Comparison of ENCODE assay signal across 13 mouse cellular contexts in genomic region chr13:95549421-95549820, GRCm38 (mm10). TPM values are rescaled to one million over a fixed set of nuclear protein-coding genes. Genes with fewer than 3 reads are reported as not detected.
DNase-seq lines count a peak whose midpoint lies in the region; ATAC-seq and TF ChIP-seq lines count a peak whose summit lies in the region.
"Had no signal": no experiment of that assay in that cellular context is flagged by ENCODE, and none has a peak within 500 bp of the region (broad histone marks: within the 10 kb centered on the region; RNA-seq: fewer than 3 reads in every experiment).

No protein-coding gene starts in this region.

- TF ChIP-seq CTCF in brain, embryonic 14.5 days (IDR thresholded peaks at IDR 0.05; ENCODE audit: borderline replicate concordance, extremely low read depth, insufficient read depth, insufficient read length), result no peak

- no peaks in the 10 kb centered on the region for H3K36me3 ChIP-seq in forebrain, embryonic 11.5 days (ENCODE audit: control insufficient read depth, insufficient read depth, low read length)
- no peaks in the 10 kb centered on the region for H3K36me3 ChIP-seq in forebrain, embryonic 16.5 days (ENCODE audit: control insufficient read depth, insufficient read depth)
- no peaks in the 10 kb centered on the region for H3K36me3 ChIP-seq in hindbrain, embryonic 11.5 days (ENCODE audit: control insufficient read depth, insufficient read depth, low read length)
- H3K36me3 ChIP-seq in limb, embryonic 15.5 days, result no peaks in the 10 kb centered on the region

- DNase-seq in forebrain, embryonic 11.5 days (ENCODE audit: low spot score), result peak; percentile 45
- DNase-seq in brain, embryonic 14.5 days (ENCODE audit: low read depth), result peak; percentile 31
- DNase-seq in hindbrain, embryonic 11.5 days (ENCODE audit: low spot score), result peak; percentile 25
- no peak for DNase-seq in thymus, postnatal 4 days
- no peak for DNase-seq in urinary bladder, postnatal 36 days (ENCODE audit: low spot score in 2 of 2)
- DNase-seq in liver, result no peak
- DNase-seq: cerebellum, postnatal 25 days; gastrocnemius, postnatal 14 days; heart, postnatal 4 days; kidney, postnatal 25 days; spleen, adult 18-20 months had no signal

- TF ChIP-seq POLR2A in brain, embryonic 14.5 days (IDR thresholded peaks at IDR 0.05; ENCODE audit: borderline replicate concordance, extremely low read depth, insufficient read depth, insufficient read length, poor library complexity, severe bottlenecking), result no peak

- peaks cover 3% of the 10 kb centered on the region for H3K4me1 ChIP-seq in forebrain, embryonic 11.5 days (replicated peaks; ENCODE audit: control insufficient read depth, insufficient read depth, low read length)
- peaks cover 11% of the 10 kb centered on the region; the same call in 1 of the 2 replicates for H3K4me1 ChIP-seq in forebrain, embryonic 16.5 days (replicated peaks; ENCODE audit: control insufficient read depth, insufficient read depth, low read length)
- 0 out of 2 replicates have a peak, but pooled peaks cover 2% of the 10 kb centered on the region for H3K4me1 ChIP-seq in hindbrain, embryonic 11.5 days (replicated peaks; ENCODE audit: control insufficient read depth, insufficient read depth, low read length)
- H3K4me1 ChIP-seq in limb, embryonic 15.5 days, result peaks cover 37% of the 10 kb centered on the region

- H3K27me3 ChIP-seq in forebrain, embryonic 11.5 days (ENCODE audit: control insufficient read depth, insufficient read depth, low read length), result no peaks in the 10 kb centered on the region
- no peaks in the 10 kb centered on the region for H3K27me3 ChIP-seq in forebrain, embryonic 16.5 days (replicated peaks; ENCODE audit: control insufficient read depth, insufficient read depth, low read length)
- no peaks in the 10 kb centered on the region for H3K27me3 ChIP-seq in hindbrain, embryonic 11.5 days (ENCODE audit: control insufficient read depth, insufficient read depth, low read length)
- no peaks in the 10 kb centered on the region for H3K27me3 ChIP-seq in limb, embryonic 15.5 days

- no peak overlapping the region for H3K4me3 ChIP-seq in forebrain, embryonic 11.5 days (ENCODE audit: low read depth, low read length)
- no peak overlapping the region for H3K4me3 ChIP-seq in forebrain, embryonic 16.5 days (replicated peaks; ENCODE audit: low read length)
- no peak overlapping the region for H3K4me3 ChIP-seq in hindbrain, embryonic 11.5 days (ENCODE audit: low read depth, low read length)
- no peak overlapping the region for H3K4me3 ChIP-seq in limb, embryonic 15.5 days

- H3K27ac ChIP-seq in forebrain, embryonic 11.5 days (ENCODE audit: low read depth, low read length), result no peak overlapping the region
- no peak overlapping the region for H3K27ac ChIP-seq in forebrain, embryonic 16.5 days (ENCODE audit: low read length)
- peak overlapping the region; percentile 4; the same call in 1 of the 2 replicates for H3K27ac ChIP-seq in hindbrain, embryonic 11.5 days (ENCODE audit: low read depth, low read length)
- H3K27ac ChIP-seq in limb, embryonic 15.5 days, result peak overlapping the region; percentile 43; the same call in 1 of the 2 replicates

- no peak for ATAC-seq in forebrain, embryonic 11.5 days (replicated peaks; ENCODE audit: low FRiP score)
- no peak for ATAC-seq in forebrain, embryonic 16.5 days
- no peak for ATAC-seq in hindbrain, embryonic 11.5 days (ENCODE audit: low FRiP score)
- no peak for ATAC-seq in limb, embryonic 15.5 days (ENCODE audit: insufficient number of reproducible peaks, low FRiP score, low TSS enrichment, low read depth)

- no peaks in the 10 kb centered on the region for H3K9me3 ChIP-seq in forebrain, embryonic 11.5 days (ENCODE audit: control insufficient read depth, low read length)
- H3K9me3 ChIP-seq in forebrain, embryonic 16.5 days (ENCODE audit: control insufficient read depth, low read length), result no peaks in the 10 kb centered on the region
- no peaks in the 10 kb centered on the region for H3K9me3 ChIP-seq in hindbrain, embryonic 11.5 days (ENCODE audit: control insufficient read depth, low read length)
- no peaks in the 10 kb centered on the region for H3K9me3 ChIP-seq in limb, embryonic 15.5 days

- H3K4me2 ChIP-seq in forebrain, embryonic 11.5 days (ENCODE audit: low read depth, low read length, severe bottlenecking), result no peak overlapping the region
- no peak overlapping the region for H3K4me2 ChIP-seq in forebrain, embryonic 16.5 days (ENCODE audit: low read length)
- no peak overlapping the region for H3K4me2 ChIP-seq in hindbrain, embryonic 11.5 days (replicated peaks; ENCODE audit: low read depth, low read length)
- 0 out of 2 replicates have a peak overlapping the region, but pooled peaks have one; percentile 17 for H3K4me2 ChIP-seq in limb, embryonic 15.5 days

- H3K9ac ChIP-seq in forebrain, embryonic 11.5 days (ENCODE audit: low read length), result no peak overlapping the region
- no peak overlapping the region for H3K9ac ChIP-seq in forebrain, embryonic 16.5 days (replicated peaks; ENCODE audit: low read depth, low read length)
- H3K9ac ChIP-seq in hindbrain, embryonic 11.5 days (ENCODE audit: low read depth, low read length), result no peak overlapping the region
- no peak overlapping the region for H3K9ac ChIP-seq in limb, embryonic 15.5 days

- WGBS in forebrain, embryonic 11.5 days, result 8% methylated on average over 3 of the region's 3 CpGs
- 7% methylated on average over 3 of the region's 3 CpGs for WGBS in forebrain, embryonic 16.5 days
- WGBS in hindbrain, embryonic 11.5 days, result 10% methylated on average over 3 of the region's 3 CpGs
- 6% methylated on average over 3 of the region's 3 CpGs for WGBS in limb, embryonic 15.5 days

RNA-seq across cellular contexts. Expression of gene F2rl1, which starts 24.4 kb away (rescaled TPM):
- 0.12 TPM in 1 of 2 replicates, not detected in the other for polyA plus RNA-seq in forebrain, embryonic 11.5 days (2014; fragmentation: Nextera tagmentation; extraction: Ambion mirVana)
- polyA plus RNA-seq in forebrain, embryonic 16.5 days (2015; fragmentation: Nextera tagmentation; extraction: Ambion mirVana), result 0.11 TPM in 1 of 2 replicates, not detected in the other
- 0.43 and 0.44 TPM in 2 replicates for polyA plus RNA-seq in brain, embryonic 14.5 days (2012; rRNA removed)
- polyA plus RNA-seq in hindbrain, embryonic 11.5 days (2014; fragmentation: Nextera tagmentation; extraction: Ambion mirVana), result 0.13 and 0.17 TPM in 2 replicates
- polyA plus RNA-seq in limb, embryonic 15.5 days (2015; fragmentation: Nextera tagmentation; extraction: Ambion mirVana), result 3.2 and 5.3 TPM in 2 replicates

Comparison
In these comparisons a context has a peak if more than half of its experiments do, and no peak if none do; other contexts are left out.
1. DNase-seq: peak in forebrain, embryonic 11.5 days (single experiment), brain, embryonic 14.5 days (single experiment) and hindbrain, embryonic 11.5 days (single experiment); none in thymus, postnatal 4 days (single experiment), urinary bladder, postnatal 36 days (0 of 2) and liver (single experiment).
2. H3K27ac ChIP-seq: peak in hindbrain, embryonic 11.5 days (single experiment) and limb, embryonic 15.5 days (single experiment); none in forebrain, embryonic 11.5 days (single experiment) and forebrain, embryonic 16.5 days (single experiment).